Mouse (Mus musculus): ENCODE data around the gene Tspan5.

Tspan5 gene

DNA sequence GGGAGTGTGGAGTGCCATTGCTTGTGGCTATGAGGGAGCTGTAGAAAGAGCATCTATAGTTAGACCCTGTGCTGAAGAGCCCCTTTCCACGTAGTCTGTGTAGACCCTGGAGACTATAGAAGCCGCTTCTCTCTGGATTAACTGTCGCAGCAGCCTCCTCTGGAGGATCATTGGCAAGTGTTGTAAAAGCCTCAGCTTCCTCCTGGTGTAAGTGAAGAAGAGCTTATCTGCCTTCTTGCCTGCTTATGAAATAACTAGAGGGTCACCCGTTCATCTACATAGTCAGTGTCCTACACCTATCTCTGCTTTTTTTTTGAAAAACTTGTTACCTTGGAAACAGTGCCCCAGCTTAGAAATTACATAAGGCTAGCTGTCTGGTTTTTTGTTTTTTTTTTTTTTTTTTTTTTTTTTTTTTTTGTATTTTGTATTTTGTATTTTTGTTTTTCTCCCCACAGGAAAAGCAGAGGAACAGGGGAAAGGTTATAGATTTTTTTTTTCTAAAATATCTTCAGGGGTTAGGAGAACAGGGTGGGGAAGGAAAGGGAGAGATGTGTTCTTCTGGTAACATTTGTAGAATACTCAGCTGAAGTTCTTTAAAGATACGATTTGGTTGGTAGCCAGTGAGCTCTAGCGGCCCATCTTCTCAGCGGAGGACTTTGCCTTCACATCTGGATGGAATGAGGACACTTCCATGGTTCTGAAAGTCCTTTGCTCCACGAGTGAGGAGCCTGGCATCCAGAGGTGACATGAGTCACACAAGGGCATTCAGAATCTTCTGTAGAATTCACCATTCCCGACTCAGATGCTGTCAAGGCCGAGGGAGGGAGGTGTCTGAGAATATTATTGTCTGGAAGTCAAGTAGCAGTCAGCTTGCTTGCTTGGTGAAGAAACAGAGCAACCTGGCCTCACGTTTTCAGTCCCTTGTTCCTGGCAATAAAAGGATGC is 62.4 kb downstream of the Tspan5 start:
- DNase-seq (ENCODE audit: low read depth in 2 of 2, low spot score in 2 of 2), result no peak

- no peak for DNase-seq (ENCODE audit: low read depth in 2 of 2, low spot score in 2 of 2)
Observed at GRCm38 (mm10) chr3:138807795-138808194, 65.8 kb downstream of the Tspan5 start.

GRCm38 (mm10) chr3:138809509-138809908 is 67.5 kb downstream of the Tspan5 start:
- DNase-seq (ENCODE audit: low read depth in 2 of 2, low spot score in 2 of 2), result no peak

DNA sequence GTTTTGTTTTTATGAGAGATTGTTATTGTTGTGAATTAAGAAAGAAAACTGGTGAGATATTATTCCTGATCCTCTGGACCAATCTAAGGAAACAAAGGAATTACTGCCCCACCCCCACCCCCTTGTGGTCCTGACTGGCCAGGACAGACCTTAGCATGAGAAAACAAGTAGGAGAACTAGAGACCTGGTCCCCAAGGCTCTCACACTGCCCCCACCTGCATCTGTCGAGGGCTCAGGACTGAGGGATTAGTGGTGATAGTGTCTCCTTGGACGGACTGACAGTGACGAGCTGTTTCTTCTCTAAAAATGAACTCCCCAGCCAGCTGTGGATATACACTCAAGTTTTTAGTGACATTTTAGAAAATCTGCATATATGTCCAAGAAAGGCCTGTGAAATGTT is 70.6 kb downstream of the Tspan5 start:
- no peak for DNase-seq (ENCODE audit: low read depth in 2 of 2, low spot score in 2 of 2)

DNA sequence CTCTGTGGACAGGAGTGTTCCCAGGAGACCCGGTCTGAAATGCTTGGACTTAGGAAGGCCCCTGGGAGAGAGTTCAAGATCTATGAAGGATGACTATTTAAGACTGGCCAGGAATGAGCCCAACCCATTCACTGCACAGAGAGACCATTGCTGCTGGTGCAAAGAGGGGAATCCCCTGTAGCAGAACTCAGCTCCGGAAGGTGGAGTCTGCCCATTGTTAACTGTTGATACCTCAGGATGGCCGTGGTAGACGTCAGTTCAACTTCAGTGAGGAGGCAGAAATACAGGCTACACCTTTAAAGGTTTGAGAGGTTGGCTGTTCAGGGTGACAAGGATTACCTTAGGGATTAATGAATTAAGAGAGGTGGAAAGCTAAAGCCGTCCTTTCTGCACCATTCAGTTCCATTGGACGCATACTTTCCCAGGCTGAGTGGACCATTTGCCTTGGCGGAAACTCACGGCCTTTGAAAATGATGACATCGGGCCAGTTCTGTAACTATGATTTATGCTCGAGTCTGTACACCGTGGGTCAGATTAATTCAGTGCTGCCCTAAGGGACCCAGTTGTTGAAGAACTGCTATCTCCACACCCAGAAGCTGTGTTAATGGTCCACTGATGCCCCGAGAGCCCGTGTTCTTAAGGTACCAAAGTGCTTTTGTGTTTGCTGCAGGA is 71.3 kb downstream of the Tspan5 start:
- no peak for DNase-seq (ENCODE audit: low read depth in 2 of 2, low spot score in 2 of 2)

GRCm38 (mm10) chr3:138814457-138814856 is 72.5 kb downstream of the Tspan5 start:
- no peak for DNase-seq (ENCODE audit: low read depth in 2 of 2, low spot score in 2 of 2)

DNA sequence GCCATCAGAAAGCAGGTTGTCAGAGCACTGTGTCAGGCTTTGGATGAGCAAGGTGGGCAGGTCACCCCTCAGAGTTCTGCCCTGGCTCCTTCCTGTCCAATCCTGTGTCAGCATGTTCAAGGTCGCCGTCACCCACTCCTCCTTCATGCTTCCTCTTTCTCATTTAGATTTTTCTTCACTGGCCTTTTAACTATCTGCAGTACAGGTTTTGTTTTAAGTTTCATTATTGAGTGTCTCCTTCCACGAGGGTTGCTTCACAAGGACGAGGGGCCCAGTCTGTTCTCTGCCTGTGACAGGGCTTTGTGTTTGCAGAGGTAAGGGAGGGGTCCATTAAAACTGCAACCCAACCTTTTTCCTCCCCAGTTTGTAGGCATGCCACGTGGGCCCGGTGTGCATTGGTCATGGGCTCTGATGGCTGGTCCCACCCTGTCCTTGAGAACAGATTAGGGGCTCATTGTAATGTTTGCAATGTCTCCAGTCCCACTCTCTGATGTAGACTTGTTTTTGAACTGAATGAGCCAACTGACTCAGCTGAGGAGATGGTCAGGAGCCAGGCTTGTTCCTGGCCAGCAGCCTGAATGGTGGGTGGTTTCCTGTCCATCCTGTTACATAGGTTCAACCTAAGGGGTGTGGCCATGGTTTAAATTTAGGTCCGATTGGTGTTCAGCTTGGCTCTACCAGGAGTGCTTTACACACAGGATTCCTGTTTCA is 73.3 kb downstream of the Tspan5 start:
- DNase-seq (ENCODE audit: low read depth in 2 of 2, low spot score in 2 of 2), result no peak

GRCm38 (mm10) chr3:138816888-138817656 is 75.1 kb downstream of the Tspan5 start:
- DNase-seq (ENCODE audit: low read depth in 2 of 2, low spot score in 2 of 2), result no peak

DNA sequence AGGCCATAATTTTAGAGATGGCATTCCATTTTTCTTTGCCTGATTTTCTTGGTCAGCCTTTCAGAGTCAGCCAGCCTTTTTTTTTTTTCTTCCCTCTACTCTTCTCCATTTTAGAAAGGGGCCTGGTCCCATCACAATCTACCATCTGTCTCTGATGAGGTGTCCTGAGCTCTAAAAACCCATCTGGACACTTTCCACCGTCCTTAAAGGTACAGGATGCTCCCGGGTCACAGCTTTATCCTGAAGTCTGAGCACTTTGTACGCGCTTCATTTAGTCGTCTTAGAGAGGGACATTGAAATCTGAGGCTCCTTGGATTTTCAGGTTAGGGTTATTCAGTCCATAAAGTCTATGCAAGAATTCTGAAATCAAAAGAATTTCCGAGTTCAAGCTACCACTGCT is 77.9 kb downstream of the Tspan5 start:
- DNase-seq (ENCODE audit: low read depth in 2 of 2, low spot score in 2 of 2), result no peak

DNA sequence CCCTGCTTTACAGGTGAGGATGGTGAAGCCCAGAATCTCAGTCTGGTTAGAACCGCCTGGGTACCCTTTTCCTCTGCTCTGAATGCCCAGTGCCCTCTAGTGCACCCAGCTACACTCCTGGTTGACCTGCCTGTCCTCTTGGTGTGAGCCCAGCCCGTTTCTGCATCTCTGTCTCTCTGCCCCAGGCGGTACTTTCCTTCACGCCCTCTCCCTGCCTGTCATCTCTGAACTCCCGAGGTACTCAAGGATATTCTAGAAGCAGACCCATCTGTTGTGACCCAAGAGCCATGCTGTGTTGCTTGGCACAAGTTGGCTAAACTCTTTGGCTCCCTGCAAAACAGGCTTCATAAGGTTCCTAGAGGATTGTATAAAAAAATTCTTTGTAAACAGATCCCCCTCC is 78.3 kb downstream of the Tspan5 start:
- DNase-seq (ENCODE audit: low read depth in 2 of 2, low spot score in 2 of 2), result no peak

GRCm38 (mm10) chr3:138821886-138822445 is 80.0 kb downstream of the Tspan5 start:
- no peak for DNase-seq (ENCODE audit: low read depth in 2 of 2, low spot score in 2 of 2)

GRCm38 (mm10) chr3:138823857-138824256 is 81.9 kb downstream of the Tspan5 start:
- no peak for DNase-seq (ENCODE audit: low read depth in 2 of 2, low spot score in 2 of 2)

DNA sequence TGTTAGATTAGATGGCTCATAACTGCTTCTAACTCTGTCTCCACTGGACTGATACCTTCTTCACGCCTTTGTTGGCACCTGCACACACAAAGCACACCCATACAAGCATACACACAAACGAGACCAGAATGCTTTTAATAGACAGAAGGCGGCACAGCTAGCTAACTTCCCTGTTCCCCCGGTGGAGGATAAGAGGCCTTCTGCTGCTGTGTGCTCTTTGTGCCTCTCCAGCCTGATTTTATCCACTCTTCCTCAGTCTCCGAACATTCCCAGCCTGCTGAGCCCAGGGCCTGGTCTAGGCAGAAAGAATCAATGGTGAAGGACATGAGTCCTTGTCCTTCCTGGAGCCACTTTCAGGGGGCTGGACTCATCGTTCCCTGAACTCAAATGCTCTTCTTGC is 83.3 kb downstream of the Tspan5 start:
- no peak for DNase-seq (ENCODE audit: low read depth in 2 of 2, low spot score in 2 of 2)

DNA sequence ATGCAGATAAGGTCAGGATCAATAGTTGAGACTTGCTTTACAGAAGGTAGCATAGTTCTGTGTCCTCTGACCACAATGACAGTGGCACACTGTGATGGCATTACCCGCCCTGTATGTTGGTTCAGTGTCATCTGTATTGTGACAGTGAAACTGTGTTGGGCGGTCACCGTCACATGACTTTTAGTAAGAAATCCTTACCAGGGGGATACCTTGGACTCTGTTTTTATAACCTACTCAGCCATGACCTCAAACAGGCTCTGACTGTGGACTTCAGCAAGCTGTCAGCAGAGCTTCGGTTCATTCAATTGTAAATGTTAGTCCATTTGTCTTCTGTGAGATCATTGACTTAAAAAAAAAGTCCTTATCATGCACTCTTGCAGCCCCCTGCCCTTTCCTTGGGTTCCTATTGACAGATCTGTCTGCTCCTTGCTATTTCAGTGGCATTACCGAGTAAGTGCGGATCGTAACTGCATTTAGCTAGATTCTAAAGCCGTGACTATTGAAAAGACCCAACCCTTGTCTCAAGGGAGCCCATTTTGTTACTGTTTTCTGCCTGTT is 84.3 kb downstream of the Tspan5 start:
- DNase-seq (ENCODE audit: low read depth in 2 of 2, low spot score in 2 of 2), result no peak

DNA sequence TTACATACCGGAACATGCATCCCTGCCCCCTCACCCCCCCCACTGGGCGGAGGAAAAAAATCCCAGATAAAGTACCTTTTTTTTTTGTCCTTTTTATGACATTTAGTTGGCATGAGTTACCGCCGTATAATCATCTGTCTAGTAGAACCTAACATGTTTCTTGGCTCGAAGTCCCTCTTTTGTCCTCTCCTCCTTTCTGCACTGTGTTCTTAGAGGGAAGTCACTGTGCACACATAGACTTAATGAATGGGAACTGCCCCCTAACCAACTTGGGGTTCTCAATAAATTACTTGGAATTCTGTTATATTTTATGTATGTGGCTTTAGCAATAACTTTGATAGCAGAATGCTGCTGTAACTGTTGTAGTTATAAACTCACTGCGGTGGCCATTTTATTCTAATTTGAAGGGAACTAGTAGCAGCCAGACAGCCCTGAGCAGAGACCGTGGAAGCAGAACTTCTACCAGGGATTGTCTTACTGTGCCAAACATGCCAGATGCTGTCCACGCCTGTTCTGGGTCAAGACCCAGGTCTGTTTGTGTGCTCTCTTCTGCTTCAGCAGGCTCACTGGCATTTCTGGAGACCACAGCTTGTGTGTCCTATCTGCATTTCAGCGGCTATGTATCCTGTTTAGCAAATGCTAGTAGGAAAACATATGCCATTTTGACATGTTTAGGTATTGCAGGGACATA is 91.0 kb downstream of the Tspan5 start:
- DNase-seq (ENCODE audit: low read depth in 2 of 2, low spot score in 2 of 2), result no peak

- DNase-seq (ENCODE audit: low read depth in 2 of 2, low spot score in 2 of 2), result no peak
Observed at GRCm38 (mm10) chr3:138834174-138834573, 92.2 kb downstream of the Tspan5 start.

GRCm38 (mm10) chr3:138836937-138837336 is 94.9 kb downstream of the Tspan5 start:
- no peak for DNase-seq (ENCODE audit: low read depth in 2 of 2, low spot score in 2 of 2)

DNA sequence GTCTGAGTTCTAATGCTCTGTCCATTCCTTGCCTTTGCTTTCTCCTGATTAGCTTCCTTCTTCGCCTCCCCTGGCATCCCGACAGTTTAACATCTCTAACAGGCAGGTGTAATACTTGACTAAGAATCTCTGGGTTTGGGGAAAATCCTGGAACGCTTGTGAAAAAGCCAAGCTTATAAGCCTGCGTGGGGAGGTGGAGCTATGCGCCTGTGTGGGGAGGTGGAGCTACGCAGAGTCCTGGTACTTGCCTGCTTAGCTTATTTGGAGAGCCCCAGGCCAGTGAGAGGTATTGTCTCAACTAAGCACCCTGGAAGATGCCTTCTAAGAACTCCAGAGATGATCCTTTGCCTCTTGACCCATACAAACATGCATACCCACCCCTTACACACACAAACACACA is 95.7 kb downstream of the Tspan5 start:
- DNase-seq (ENCODE audit: low read depth in 2 of 2, low spot score in 2 of 2), result no peak

- DNase-seq (ENCODE audit: low read depth in 2 of 2, low spot score in 2 of 2), result no peak
Observed at GRCm38 (mm10) chr3:138839656-138840055, 97.7 kb downstream of the Tspan5 start.

- DNase-seq (ENCODE audit: low read depth in 2 of 2, low spot score in 2 of 2), result no peak
Observed at GRCm38 (mm10) chr3:138841288-138841687, 99.3 kb downstream of the Tspan5 start.

Data from CD8-positive naive resting alpha-beta T cell, adult 2 months (primary cell).